Mouse (Mus musculus) C2C12 (cell line): ENCODE measurements around the gene St3gal3.

Source experiments
- CEBPB ChIP-seq: IDR thresholded peaks from one replicate; pipeline ENCODE4 v1.6.1; 2011; ENCODE audit warnings: low read depth, mild to moderate bottlenecking, control low read depth, moderate library complexity
- CTCF ChIP-seq: IDR thresholded peaks from one replicate; pipeline ENCODE4 v1.5.1; 2011; ENCODE audit not compliant: control insufficient read depth, insufficient read depth, insufficient read length
- FOSL1 ChIP-seq: IDR thresholded peaks from one replicate; pipeline ENCODE4 v1.8.0; 2011; ENCODE audit warnings: mild to moderate bottlenecking, low read length; ENCODE audit not compliant: poor library complexity, insufficient read depth, severe bottlenecking
- MAX ChIP-seq: IDR thresholded peaks from one replicate; pipeline ENCODE4 v1.6.1; 2011; ENCODE audit warnings: mild to moderate bottlenecking, control low read depth
- MYOD1 ChIP-seq: IDR thresholded peaks from one replicate; pipeline ENCODE4 v1.6.1; 2011; ENCODE audit warnings: low read depth; ENCODE audit not compliant: control insufficient read depth, insufficient read length
- MYOG ChIP-seq: IDR thresholded peaks from one replicate; pipeline ENCODE4 v1.6.1; 2011; ENCODE audit not compliant: control insufficient read depth, insufficient read length; ENCODE audit errors: extremely low read depth
- USF1 ChIP-seq: IDR thresholded peaks from one replicate; pipeline ENCODE4 v1.6.1; 2011; ENCODE audit warnings: low read depth, mild to moderate bottlenecking, control low read depth, moderate library complexity

GRCm38 (mm10) chr4:118010661-118011173, 124.0 kb downstream of the St3gal3 start:
- TF ChIP-seq CTCF: no peak
- TF ChIP-seq CEBPB: no peak
- TF ChIP-seq MYOD1: no peak
- no peak for TF ChIP-seq MAX
- TF ChIP-seq USF1: no peak
- TF ChIP-seq FOSL1: no peak
- no peak for TF ChIP-seq MYOG
